Mouse (Mus musculus): ENCODE data around the gene Myo5c. TPM values are rescaled to one million over a fixed set of nuclear protein-coding genes. Genes with fewer than 3 reads are reported as not detected.

Myo5c gene
- polyA plus RNA-seq, 1 experiment from 2014 or later = 18.6 TPM

- no peak overlapping the region for H3K27ac ChIP-seq (ENCODE audit: low read length)
- H3K9ac ChIP-seq (ENCODE audit: low read length) = no peak overlapping the region
- H3K27me3 ChIP-seq (ENCODE audit: control insufficient read depth, insufficient read depth, low read length) = no peaks in the 10 kb centered on the region
- 66% methylated on average over 13 of the region's 13 CpGs for WGBS
- H3K4me1 ChIP-seq (ENCODE audit: control insufficient read depth, insufficient read depth, low read length) = 0 out of 2 replicates have a peak, but pooled peaks cover 4% of the 10 kb centered on the region
- H3K9me3 ChIP-seq (replicated peaks; ENCODE audit: control insufficient read depth, low read length) = no peaks in the 10 kb centered on the region
- no peaks in the 10 kb centered on the region for H3K36me3 ChIP-seq (ENCODE audit: control insufficient read depth, insufficient read depth, low read length)
- no peak overlapping the region for H3K4me3 ChIP-seq (replicated peaks; ENCODE audit: low read length)
- no peak overlapping the region for H3K4me2 ChIP-seq (ENCODE audit: low read depth, low read length)
- no peak for ATAC-seq (ENCODE audit: insufficient read depth, low FRiP score)
Observed at GRCm38 (mm10) chr9:75322099-75322885, 90.5 kb downstream of the Myo5c start.

- WGBS = 95% methylated on average over 3 of the region's 3 CpGs
- Histone ChIP-seq H3K27ac (ENCODE audit: low read length) (no peak overlapping the region), H3K27me3 (ENCODE audit: control insufficient read depth, insufficient read depth, low read length) (no peaks in the 10 kb centered on the region), H3K4me3 (replicated peaks; ENCODE audit: low read length) (no peak overlapping the region), H3K9me3 (replicated peaks; ENCODE audit: control insufficient read depth, low read length) (no peaks in the 10 kb centered on the region), H3K4me2 (ENCODE audit: low read depth, low read length) (no peak overlapping the region), H3K36me3 (ENCODE audit: control insufficient read depth, insufficient read depth, low read length) (peaks cover 3% of the 10 kb centered on the region; the same call in 1 of the 2 replicates), H3K9ac (ENCODE audit: low read length) (no peak overlapping the region), H3K4me1 (ENCODE audit: control insufficient read depth, insufficient read depth, low read length) (no peaks in the 10 kb centered on the region)
- ATAC-seq (ENCODE audit: insufficient read depth, low FRiP score) = no peak
Observed at GRCm38 (mm10) chr9:75328047-75328446, 96.2 kb downstream of the Myo5c start.

DNA sequence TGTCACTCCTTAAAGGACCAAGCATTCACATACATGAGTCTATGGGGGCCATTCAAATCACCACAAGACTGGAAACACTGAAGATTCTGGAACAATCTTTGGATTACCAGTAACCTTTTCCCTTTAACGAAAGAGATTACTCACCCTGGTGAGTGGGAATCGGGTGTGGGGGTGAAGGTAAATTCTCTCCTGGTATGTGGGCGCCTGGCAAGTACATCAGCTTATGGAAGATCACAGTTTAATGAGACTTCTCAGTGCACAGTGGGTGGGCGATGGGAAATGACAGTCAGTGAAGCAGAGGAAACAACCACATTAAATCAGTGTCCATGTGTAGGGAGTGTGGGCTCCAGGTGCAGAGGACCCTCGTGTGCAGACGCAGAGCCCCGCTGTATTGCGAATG lies 99.0 kb downstream of the Myo5c start:
- Histone ChIP-seq H3K27me3 (ENCODE audit: control insufficient read depth, insufficient read depth, low read length) (no peaks in the 10 kb centered on the region), H3K27ac (ENCODE audit: low read length) (no peak overlapping the region), H3K36me3 (ENCODE audit: control insufficient read depth, insufficient read depth, low read length) (peaks cover 9% of the 10 kb centered on the region), H3K4me3 (replicated peaks; ENCODE audit: low read length) (no peak overlapping the region), H3K9me3 (replicated peaks; ENCODE audit: control insufficient read depth, low read length) (no peaks in the 10 kb centered on the region), H3K4me1 (ENCODE audit: control insufficient read depth, insufficient read depth, low read length) (no peaks in the 10 kb centered on the region), H3K9ac (ENCODE audit: low read length) (no peak overlapping the region), H3K4me2 (ENCODE audit: low read depth, low read length) (no peak overlapping the region)
- ATAC-seq (ENCODE audit: insufficient read depth, low FRiP score) = no peak
- WGBS = 91% methylated on average over 8 of the region's 8 CpGs

- no peak for ATAC-seq (ENCODE audit: insufficient read depth, low FRiP score)
- H3K9me3 ChIP-seq (replicated peaks; ENCODE audit: control insufficient read depth, low read length) = no peaks in the 10 kb centered on the region
- no peak overlapping the region for H3K4me2 ChIP-seq (ENCODE audit: low read depth, low read length)
- 74% methylated on average over 4 of the region's 4 CpGs for WGBS
- H3K27ac ChIP-seq (ENCODE audit: low read length) = no peak overlapping the region
- H3K4me1 ChIP-seq (ENCODE audit: control insufficient read depth, insufficient read depth, low read length) = no peaks in the 10 kb centered on the region
- H3K9ac ChIP-seq (ENCODE audit: low read length) = no peak overlapping the region
- H3K4me3 ChIP-seq (replicated peaks; ENCODE audit: low read length) = no peak overlapping the region
- peaks cover 12% of the 10 kb centered on the region for H3K36me3 ChIP-seq (ENCODE audit: control insufficient read depth, insufficient read depth, low read length)
- no peaks in the 10 kb centered on the region for H3K27me3 ChIP-seq (ENCODE audit: control insufficient read depth, insufficient read depth, low read length)
Observed at GRCm38 (mm10) chr9:75334440-75334839, 102.6 kb downstream of the Myo5c start.

- Histone ChIP-seq H3K9ac (ENCODE audit: low read length) (no peak overlapping the region), H3K9me3 (replicated peaks; ENCODE audit: control insufficient read depth, low read length) (no peaks in the 10 kb centered on the region), H3K4me2 (ENCODE audit: low read depth, low read length) (no peak overlapping the region), H3K36me3 (ENCODE audit: control insufficient read depth, insufficient read depth, low read length) (peaks cover 15% of the 10 kb centered on the region), H3K4me1 (ENCODE audit: control insufficient read depth, insufficient read depth, low read length) (no peaks in the 10 kb centered on the region), H3K4me3 (replicated peaks; ENCODE audit: low read length) (no peak overlapping the region), H3K27ac (ENCODE audit: low read length) (no peak overlapping the region), H3K27me3 (ENCODE audit: control insufficient read depth, insufficient read depth, low read length) (no peaks in the 10 kb centered on the region)
- WGBS = 90% methylated on average over 6 of the region's 6 CpGs
- ATAC-seq (ENCODE audit: insufficient read depth, low FRiP score) = no peak
Observed at GRCm38 (mm10) chr9:75338016-75338415, 106.2 kb downstream of the Myo5c start.

DNA sequence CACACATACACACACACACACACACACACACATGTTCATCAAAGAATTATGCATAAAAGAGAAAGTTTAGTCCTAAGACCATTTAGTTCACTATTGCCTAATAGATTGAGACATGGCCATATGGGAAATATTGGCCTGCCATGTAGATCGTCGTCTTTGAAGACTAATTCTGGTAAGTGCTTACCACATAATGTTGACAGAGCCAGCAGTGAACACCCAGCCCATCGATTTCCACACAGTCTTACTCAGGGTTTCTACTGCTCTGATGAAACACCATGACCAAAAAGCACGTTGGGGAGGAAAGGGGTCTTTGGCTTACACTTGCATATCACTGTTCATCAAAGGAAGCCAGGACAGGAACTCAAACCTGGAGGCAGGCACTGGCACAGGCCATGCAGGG lies 110.6 kb downstream of the Myo5c start:
- Histone ChIP-seq H3K9ac (ENCODE audit: low read length) (no peak overlapping the region), H3K27me3 (ENCODE audit: control insufficient read depth, insufficient read depth, low read length) (no peaks in the 10 kb centered on the region), H3K4me1 (ENCODE audit: control insufficient read depth, insufficient read depth, low read length) (no peaks in the 10 kb centered on the region), H3K4me3 (replicated peaks; ENCODE audit: low read length) (no peak overlapping the region), H3K36me3 (ENCODE audit: control insufficient read depth, insufficient read depth, low read length) (peaks cover 12% of the 10 kb centered on the region; the same call in 1 of the 2 replicates), H3K27ac (ENCODE audit: low read length) (no peak overlapping the region), H3K9me3 (replicated peaks; ENCODE audit: control insufficient read depth, low read length) (no peaks in the 10 kb centered on the region), H3K4me2 (ENCODE audit: low read depth, low read length) (no peak overlapping the region)
- 76% methylated on average over 4 of the region's 4 CpGs for WGBS
- ATAC-seq (ENCODE audit: insufficient read depth, low FRiP score) = no peak

- Histone ChIP-seq H3K4me2 (ENCODE audit: low read depth, low read length) (no peak within 1 kb of the TSS), H3K27me3 (ENCODE audit: control insufficient read depth, insufficient read depth, low read length) (no peaks in the 10 kb centered on the region)
Observed at GRCm38 (mm10) chr9:75347458-75347857, 115.6 kb downstream of the Myo5c start, which contains the start of gene Bcl2l10. Gene Bcl2l10 (plus strand): TSS chr9:75347758.

DNA sequence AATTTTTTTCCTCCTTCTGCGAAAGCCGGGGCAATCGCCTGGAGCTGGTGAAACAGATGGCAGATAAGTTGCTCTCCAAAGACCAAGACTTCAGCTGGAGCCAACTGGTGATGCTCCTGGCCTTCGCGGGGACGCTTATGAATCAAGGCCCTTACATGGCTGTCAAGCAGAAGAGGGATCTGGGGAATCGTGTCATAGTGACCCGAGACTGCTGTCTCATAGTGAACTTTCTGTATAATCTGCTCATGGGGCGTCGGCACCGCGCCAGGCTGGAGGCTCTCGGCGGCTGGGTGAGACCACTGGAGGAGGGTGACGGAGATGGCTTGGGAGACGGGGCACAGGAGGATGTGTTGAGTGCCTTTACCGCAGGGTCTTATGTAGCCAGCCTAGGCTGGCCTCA lies 116.2 kb downstream of the Myo5c start:
- Histone ChIP-seq H3K4me3 (replicated peaks; ENCODE audit: low read length) (no peak overlapping the region), H3K27me3 (ENCODE audit: control insufficient read depth, insufficient read depth, low read length) (no peaks in the 10 kb centered on the region), H3K27ac (ENCODE audit: low read length) (no peak overlapping the region), H3K36me3 (ENCODE audit: control insufficient read depth, insufficient read depth, low read length) (0 out of 2 replicates have a peak, but pooled peaks cover 4% of the 10 kb centered on the region), H3K4me2 (ENCODE audit: low read depth, low read length) (no peak overlapping the region), H3K9me3 (replicated peaks; ENCODE audit: control insufficient read depth, low read length) (no peaks in the 10 kb centered on the region), H3K4me1 (ENCODE audit: control insufficient read depth, insufficient read depth, low read length) (no peaks in the 10 kb centered on the region), H3K9ac (ENCODE audit: low read length) (no peak overlapping the region)
- WGBS = 91% methylated on average over 17 of the region's 17 CpGs
- ATAC-seq (ENCODE audit: insufficient read depth, low FRiP score) = no peak

More at GRCm38 (mm10) chr9:75347458-75347857, 115.6 kb downstream of the Myo5c start, which contains the start of gene Bcl2l10:
- H3K9me3 ChIP-seq (replicated peaks; ENCODE audit: control insufficient read depth, low read length) = no peaks in the 10 kb centered on the region
- no peaks in the 10 kb centered on the region for H3K4me1 ChIP-seq (ENCODE audit: control insufficient read depth, insufficient read depth, low read length)
- ATAC-seq (ENCODE audit: insufficient read depth, low FRiP score) = no peak
- 85% methylated on average over 5 of the region's 5 CpGs for WGBS
- H3K27ac ChIP-seq (ENCODE audit: low read length) = no peak within 1 kb of the TSS
- 0 out of 2 replicates have a peak, but pooled peaks cover 4% of the 10 kb centered on the region for H3K36me3 ChIP-seq (ENCODE audit: control insufficient read depth, insufficient read depth, low read length)
- H3K9ac ChIP-seq (ENCODE audit: low read length) = no peak within 1 kb of the TSS
- no peak within 1 kb of the TSS for H3K4me3 ChIP-seq (replicated peaks; ENCODE audit: low read length)

GRCm38 (mm10) chr9:75348641-75349040 lies 116.8 kb downstream of the Myo5c start:
- no peaks in the 10 kb centered on the region for H3K4me1 ChIP-seq (ENCODE audit: control insufficient read depth, insufficient read depth, low read length)
- 86% methylated on average over 3 of the region's 3 CpGs for WGBS
- H3K9me3 ChIP-seq (replicated peaks; ENCODE audit: control insufficient read depth, low read length) = no peaks in the 10 kb centered on the region
- H3K27ac ChIP-seq (ENCODE audit: low read length) = no peak overlapping the region
- H3K4me3 ChIP-seq (replicated peaks; ENCODE audit: low read length) = no peak overlapping the region
- H3K9ac ChIP-seq (ENCODE audit: low read length) = no peak overlapping the region
- ATAC-seq (ENCODE audit: insufficient read depth, low FRiP score) = no peak
- no peaks in the 10 kb centered on the region for H3K27me3 ChIP-seq (ENCODE audit: control insufficient read depth, insufficient read depth, low read length)
- H3K36me3 ChIP-seq (ENCODE audit: control insufficient read depth, insufficient read depth, low read length) = 0 out of 2 replicates have a peak, but pooled peaks cover 4% of the 10 kb centered on the region
- no peak overlapping the region for H3K4me2 ChIP-seq (ENCODE audit: low read depth, low read length)
